Mouse (Mus musculus) myocyte (in vitro differentiated cells): ENCODE measurements around the gene Peak1.

Experiments
- E2F4 ChIP-seq: IDR thresholded peaks from one replicate; pipeline ENCODE4 v1.6.1; 2011; ENCODE audit warnings: mild to moderate bottlenecking, control low read depth, moderate library complexity; ENCODE audit not compliant: insufficient read depth
- MAX ChIP-seq: IDR thresholded peaks from one replicate; pipeline ENCODE4 v1.6.1; 2011; ENCODE audit warnings: low read depth, mild to moderate bottlenecking, control low read depth
- MYOG ChIP-seq, 3 experiments: IDR thresholded peaks; one replicate each; pipeline ENCODE4 v1.6.1; 2011; ENCODE audit warnings: control low read depth in 2 of 3, low read depth in 2 of 3, mild to moderate bottlenecking in 2 of 3; ENCODE audit not compliant: insufficient read length in 2 of 3, control insufficient read depth in 1 of 3, insufficient read depth in 1 of 3
- POLR2A ChIP-seq: IDR thresholded peaks from one replicate; pipeline ENCODE4 v1.6.1; 2011; ENCODE audit warnings: low read depth, mild to moderate bottlenecking, control low read depth, moderate library complexity; ENCODE audit not compliant: insufficient read length
- SRF ChIP-seq: IDR thresholded peaks from one replicate; pipeline ENCODE4 v1.6.1; 2011; ENCODE audit warnings: low read depth; ENCODE audit not compliant: control insufficient read depth, insufficient read length

DNA sequence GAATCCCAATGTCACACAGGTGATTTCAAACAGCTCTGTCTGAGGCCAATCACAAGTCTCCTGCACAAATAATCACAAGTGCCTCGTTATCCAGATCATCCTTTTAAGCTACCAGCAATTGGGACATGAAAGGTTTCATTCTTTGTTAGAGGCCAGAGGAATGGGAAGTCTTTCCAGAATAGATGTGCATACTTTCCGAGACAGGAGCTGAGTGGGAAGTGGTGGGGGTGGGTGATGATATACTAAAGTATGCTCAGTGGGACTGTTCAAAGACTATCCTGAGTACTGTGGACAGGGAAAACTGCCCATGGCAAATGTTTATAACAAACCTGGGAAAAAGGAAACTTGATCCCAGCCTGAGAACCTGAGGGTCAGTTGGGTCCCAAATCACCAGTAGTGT is 258.4 kb downstream of the Peak1 start:
- TF ChIP-seq POLR2A (no peak), MAX (no peak), E2F4 (no peak), MYOG (IDR thresholded peaks at IDR 0.05; ENCODE audit: control insufficient read depth in 1 of 3, insufficient read depth in 1 of 3, insufficient read length in 2 of 3, low read depth in 2 of 3) (no peak), SRF (no peak)
